Mouse (Mus musculus) lung, embryonic 15.5 days (tissue): ENCODE results near the gene Zswim7. TPM values are rescaled to one million over a fixed set of nuclear protein-coding genes. Genes with fewer than 3 reads are reported as not detected.

Experiments used
- ATAC-seq: fragments of 200-750 bp; cut with Nextera tagmentation; 2 replicates; pipeline ENCODE4 v1.8.0; 2017; ENCODE audit warnings: moderate number of reproducible peaks, borderline replicate concordance; ENCODE audit not compliant: low FRiP score, low TSS enrichment; ENCODE audit errors: extremely low read depth
- H3K27ac ChIP-seq: fragments of 300-500 bp; sonication (generic); 2 replicates; pipeline ENCODE4 v1.5.1; 2015; ENCODE audit warnings: moderate library complexity, mild to moderate bottlenecking, inconsistent platforms
- H3K27me3 ChIP-seq: fragments of 300-500 bp; sonication (generic); 2 replicates; pipeline ENCODE4 v1.6.1; 2015; ENCODE audit warnings: inconsistent platforms
- H3K36me3 ChIP-seq: fragments of 300-500 bp; sonication (generic); 2 replicates; pipeline ENCODE4 v1.6.1; 2015; ENCODE audit warnings: inconsistent platforms
- H3K4me1 ChIP-seq: fragments of 300-500 bp; sonication (generic); 2 replicates; pipeline ENCODE4 v1.6.1; 2015; ENCODE audit warnings: inconsistent platforms
- H3K4me2 ChIP-seq: fragments of 300-500 bp; sonication (generic); 2 replicates; pipeline ENCODE4 v1.6.1; 2015; ENCODE audit warnings: inconsistent platforms, mild to moderate bottlenecking, moderate library complexity
- H3K4me3 ChIP-seq: fragments of 300-500 bp; sonication (generic); 2 replicates; pipeline ENCODE4 v1.5.1; 2015; ENCODE audit warnings: mild to moderate bottlenecking, inconsistent platforms
- H3K9ac ChIP-seq: fragments of 300-500 bp; sonication (generic); 2 replicates; pipeline ENCODE4 v1.6.1; 2015; ENCODE audit warnings: inconsistent platforms
- H3K9me3 ChIP-seq: fragments of 300-500 bp; sonication (generic); 2 replicates; pipeline ENCODE4 v1.6.1; 2016; ENCODE audit warnings: inconsistent platforms
- WGBS: fragments of 180-500 bp; shearing (Covaris S2); methylation state at CpG from one replicate; pipeline ENCODE4 v1.1.7; 2015; 5-methylcytosine and 5-hydroxymethylcytosine counted together
- polyA plus RNA-seq: library from polyadenylated mRNA; unstranded; fragments of >200 nt; fragmentation: Nextera tagmentation; extraction: Ambion mirVana; gene quantifications from 2 replicates; pipeline ENCODE4 v1.2.1, GENCODE M21; 2015

The Zswim7 gene
- polyA plus RNA-seq, 1 experiment from 2014 or later = 16.2 TPM

DNA sequence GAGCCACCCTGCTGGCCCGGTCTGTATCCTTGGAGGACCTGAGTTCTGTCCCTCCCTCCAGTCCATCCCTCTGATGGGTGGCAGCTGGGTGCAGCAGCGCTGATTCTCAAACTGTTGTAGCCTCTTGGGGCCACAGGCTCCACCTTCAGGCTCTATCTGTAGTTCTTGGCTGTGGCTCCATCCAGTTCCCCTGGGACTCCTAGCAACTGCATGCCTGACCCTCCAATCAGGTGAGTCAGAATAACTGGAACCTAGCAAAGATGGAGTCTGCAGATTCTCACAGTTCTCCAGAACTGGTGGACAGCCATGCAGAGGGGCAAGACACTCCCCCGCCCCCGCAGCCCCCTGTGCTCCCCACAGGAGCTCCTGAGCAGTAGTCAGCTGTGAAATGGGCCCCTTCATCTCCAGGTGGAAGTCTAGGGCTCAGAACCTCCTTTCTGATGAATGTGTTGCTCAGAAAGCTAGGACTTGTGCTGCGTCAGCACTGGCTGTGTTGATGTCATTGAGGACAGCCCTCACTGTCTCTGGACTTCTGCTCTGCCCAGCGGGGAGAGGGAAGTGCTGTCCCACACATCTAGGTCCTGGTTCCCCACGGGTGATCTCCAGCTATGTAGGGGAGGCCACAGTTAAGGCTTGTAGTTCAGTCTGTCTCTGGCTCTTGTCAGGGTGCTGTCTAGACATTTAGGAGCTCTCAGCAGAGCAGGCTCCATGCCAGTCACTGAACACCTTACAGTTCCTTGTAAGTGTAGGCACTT is 60.2 kb downstream of the Zswim7 start:
- H3K4me2 ChIP-seq = no peak overlapping the region
- no peaks in the 10 kb centered on the region for H3K36me3 ChIP-seq
- H3K27ac ChIP-seq = no peak overlapping the region
- no peaks in the 10 kb centered on the region for H3K4me1 ChIP-seq
- WGBS = 67% methylated on average over 7 of the region's 7 CpGs
- no peak overlapping the region for H3K4me3 ChIP-seq
- no peak overlapping the region for H3K9ac ChIP-seq
- H3K27me3 ChIP-seq = no peaks in the 10 kb centered on the region
- no peaks in the 10 kb centered on the region for H3K9me3 ChIP-seq
- ATAC-seq = no peak

DNA sequence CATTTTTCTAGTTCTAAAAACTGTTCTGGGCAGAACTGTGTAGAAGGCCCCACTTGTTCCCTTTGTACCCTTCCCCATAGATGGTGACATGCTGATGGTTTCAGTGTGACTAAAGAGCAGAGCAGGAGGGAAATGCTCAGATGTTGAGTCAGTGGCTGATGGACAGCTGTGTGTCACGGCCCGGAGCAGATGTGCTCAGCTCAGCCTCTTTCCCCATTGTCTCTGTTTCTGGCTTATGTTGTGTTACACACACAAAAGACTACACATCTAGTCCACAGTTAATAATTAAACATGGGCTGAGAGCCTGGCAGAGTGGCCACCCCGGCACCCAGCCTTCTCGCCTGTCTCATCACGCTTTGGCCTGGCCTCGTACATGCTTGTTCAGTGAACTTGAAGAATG is 63.4 kb downstream of the Zswim7 start:
- Histone ChIP-seq H3K27me3 (no peaks in the 10 kb centered on the region), H3K27ac (no peak overlapping the region), H3K4me1 (no peaks in the 10 kb centered on the region), H3K9me3 (no peaks in the 10 kb centered on the region), H3K36me3 (no peaks in the 10 kb centered on the region), H3K4me3 (no peak overlapping the region), H3K9ac (no peak overlapping the region), H3K4me2 (no peak overlapping the region)
- ATAC-seq = no peak
- WGBS = 64% methylated on average over 6 of the region's 6 CpGs

Other genes starting within 250 kb of the Zswim7 start
- 2.7 and 3.2 TPM in 2 replicates for gene Adora2b, start 32.4 kb downstream of the Zswim7 start, polyA plus RNA-seq
- 15.7 and 16.6 TPM in 2 replicates for gene Ttc19, start 98 bp upstream of the Zswim7 start, polyA plus RNA-seq
- 7.7 and 9.0 TPM in 2 replicates for gene Pigl, start 177.1 kb upstream of the Zswim7 start, polyA plus RNA-seq
- 145 and 156 TPM in 2 replicates for gene Ncor1, start 177.2 kb upstream of the Zswim7 start, polyA plus RNA-seq